Mouse (Mus musculus) cerebellum, adult 2 months (tissue): ENCODE measurements around the gene Zfp672. TPM values are rescaled to one million over a fixed set of nuclear protein-coding genes. Genes with fewer than 3 reads are reported as not detected.

Experiments used
- DNase-seq, 2 experiments: peaks; one replicate each; pipeline ENCODE4 v3.0.0; 2021
- H3K27ac ChIP-seq: fragments of 200-500 bp; 2 replicates; pipeline ENCODE4 v1.5.1; 2012; ENCODE audit warnings: low read length, control low read depth, inconsistent platforms; ENCODE audit not compliant: insufficient read depth
- H3K27me3 ChIP-seq: fragments of 200-500 bp; 2 replicates; pipeline ENCODE4 v1.6.1; 2012; ENCODE audit warnings: inconsistent platforms, mild to moderate bottlenecking, low read length, moderate library complexity; ENCODE audit not compliant: control insufficient read depth, insufficient read depth
- H3K4me1 ChIP-seq: fragments of 200-500 bp; 2 replicates; pipeline ENCODE4 v1.6.1; 2011; ENCODE audit warnings: low read length; ENCODE audit not compliant: control insufficient read depth, insufficient read depth
- H3K4me3 ChIP-seq: fragments of 200-500 bp; replicated peaks from 2 replicates; pipeline ENCODE3; 2011; ENCODE audit warnings: mild to moderate bottlenecking, low read depth, low read length, control low read depth; ENCODE audit not compliant: insufficient read depth
- CTCF ChIP-seq: fragments of 200-500 bp; IDR thresholded peaks from 2 replicates; pipeline ENCODE4 v1.5.1; 2011; ENCODE audit warnings: low read depth, mild to moderate bottlenecking, control low read depth, low read length, moderate library complexity, borderline replicate concordance; ENCODE audit not compliant: insufficient read depth
- POLR2A ChIP-seq: fragments of 200-500 bp; IDR thresholded peaks from 2 replicates; pipeline ENCODE4 v1.6.1; 2011; ENCODE audit warnings: low read length, control low read depth, borderline replicate concordance; ENCODE audit not compliant: insufficient read depth
- WGBS: fragments of 180-500 bp; shearing (Covaris S2); methylation state at CpG from one replicate; pipeline ENCODE4 v1.1.7; 2018; 5-methylcytosine and 5-hydroxymethylcytosine counted together
- polyA plus RNA-seq: library from polyadenylated mRNA; depleted of rRNA; stranded (reverse); fragments of >200 nt; gene quantifications from 2 replicates; pipeline ENCODE4 v1.2.3, GENCODE M21; 2012

Gene Zfp672
- polyA plus RNA-seq, 1 experiment: 45.9 TPM

GRCm38 (mm10) chr11:58350628-58351027, 20.5 kb upstream of the Zfp672 start:
- WGBS: 65% methylated on average over 4 of the region's 4 CpGs

DNA sequence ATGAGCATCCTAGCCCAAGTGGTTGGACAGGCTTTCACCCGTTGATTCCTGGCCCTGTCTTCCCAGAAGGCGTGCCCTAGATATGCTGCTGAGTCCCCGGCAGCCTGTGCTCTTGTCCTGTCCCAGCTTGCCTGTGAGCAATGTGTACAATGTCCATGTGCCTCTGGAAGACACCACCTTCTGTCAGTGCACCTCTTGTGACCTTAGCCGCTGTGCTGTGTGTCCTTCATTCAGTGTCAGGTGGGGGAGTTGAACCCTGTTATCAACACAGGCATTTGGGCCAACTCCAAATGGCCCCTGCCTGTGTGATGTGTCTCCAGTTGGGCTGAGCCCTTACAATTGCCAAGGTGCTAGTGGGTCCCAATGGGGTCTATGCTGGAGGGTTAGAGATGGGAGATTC, 16.6 kb upstream of the Zfp672 start:
- Histone ChIP-seq H3K4me3 (no peak overlapping the region), H3K4me1 (no peaks in the 10 kb centered on the region), H3K27ac (no peak overlapping the region), H3K27me3 (no peaks in the 10 kb centered on the region)
- no peak for TF ChIP-seq POLR2A
- TF ChIP-seq CTCF: no peak
- WGBS: 86% methylated on average over 4 of the region's 4 CpGs
- DNase-seq: no peak

More at GRCm38 (mm10) chr11:58350628-58351027, 20.5 kb upstream of the Zfp672 start:
- no peak for DNase-seq
- Histone ChIP-seq H3K27me3 (no peaks in the 10 kb centered on the region), H3K27ac (no peak overlapping the region), H3K4me1 (no peaks in the 10 kb centered on the region; the same call in 1 of the 2 replicates), H3K4me3 (no peak overlapping the region)
- TF ChIP-seq POLR2A: no peak
- no peak for TF ChIP-seq CTCF

GRCm38 (mm10) chr11:58334746-58335145, 4.6 kb upstream of the Zfp672 start:
- Histone ChIP-seq H3K4me3 (no peak overlapping the region), H3K27me3 (no peaks in the 10 kb centered on the region), H3K27ac (no peak overlapping the region), H3K4me1 (peaks cover 17% of the 10 kb centered on the region)
- TF ChIP-seq POLR2A (no peak), CTCF (no peak)
- WGBS: 5% methylated on average over 3 of the region's 3 CpGs
- DNase-seq: peak; percentile 52 to 75

DNA sequence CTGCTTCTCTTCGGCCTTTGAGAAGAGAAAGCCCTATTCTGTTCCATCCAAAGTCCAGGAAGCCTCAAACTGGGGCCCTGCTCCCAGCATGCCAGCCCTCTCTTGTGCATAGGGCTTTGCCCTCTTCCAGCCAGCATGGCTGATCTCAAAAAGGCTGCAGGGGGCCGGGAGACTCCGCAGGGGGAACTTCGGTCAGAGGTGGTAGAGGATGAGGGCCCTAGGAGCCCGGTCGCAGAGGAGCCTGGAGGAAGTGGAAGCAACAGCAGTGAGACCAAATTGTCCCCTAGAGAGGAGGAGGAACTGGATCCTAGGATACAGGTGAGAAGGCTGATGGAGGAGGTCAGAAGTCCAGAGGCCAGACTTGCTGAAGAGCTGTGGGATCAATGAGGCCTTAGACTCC, 1.4 kb upstream of the Zfp672 start:
- Histone ChIP-seq H3K27me3 (no peaks in the 10 kb centered on the region), H3K27ac (no peak overlapping the region), H3K4me1 (peaks cover 20% of the 10 kb centered on the region), H3K4me3 (peak overlapping the region; percentile 100)
- TF ChIP-seq CTCF (no peak), POLR2A (no peak)
- DNase-seq: no peak
- 76% methylated on average over 6 of the region's 6 CpGs for WGBS

- no peak for DNase-seq
- peak overlapping the region; percentile 100 for H3K4me3 ChIP-seq
- WGBS: 7% methylated on average over 10 of the region's 10 CpGs
- H3K27me3 ChIP-seq: no peaks in the 10 kb centered on the region
- peaks cover 20% of the 10 kb centered on the region for H3K4me1 ChIP-seq
- H3K27ac ChIP-seq: no peak overlapping the region
- TF ChIP-seq POLR2A (no peak), CTCF (no peak)
Observed at GRCm38 (mm10) chr11:58331149-58331495, 983 bp upstream of the Zfp672 start.

DNA sequence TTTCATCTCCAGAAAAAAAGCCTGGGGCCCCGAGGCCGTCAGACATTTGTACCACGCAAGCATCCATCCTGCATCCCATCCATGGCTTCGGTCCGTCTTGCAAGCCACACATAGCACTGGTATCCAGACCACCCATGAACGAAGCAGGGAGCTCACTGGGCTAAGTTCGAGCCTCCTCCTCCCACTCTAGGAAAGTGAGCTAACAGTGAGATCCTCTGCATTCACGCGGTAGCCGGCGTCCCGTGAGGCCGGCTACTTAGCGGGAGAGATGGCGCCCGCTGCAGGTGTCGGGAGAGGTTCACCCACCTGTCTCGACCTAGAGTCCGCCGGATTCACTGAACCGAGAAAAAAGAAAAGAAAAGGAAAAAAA, 248 bp downstream of the Zfp672 start:
- Histone ChIP-seq H3K4me1 (peaks cover 18% of the 10 kb centered on the region), H3K27me3 (no peaks in the 10 kb centered on the region), H3K27ac (peak overlapping the region; percentile 32), H3K4me3 (peak overlapping the region; percentile 100)
- no peak for DNase-seq
- WGBS: 0% methylated on average over 21 of the region's 21 CpGs
- TF ChIP-seq CTCF (no peak), POLR2A (no peak)

- H3K27me3 ChIP-seq: no peaks in the 10 kb centered on the region
- H3K4me1 ChIP-seq: peaks cover 9% of the 10 kb centered on the region
- no peak for DNase-seq
- WGBS: 95% methylated on average over 3 of the region's 3 CpGs
- TF ChIP-seq CTCF: no peak
- no peak for TF ChIP-seq POLR2A
- no peak overlapping the region for H3K27ac ChIP-seq
- no peak overlapping the region for H3K4me3 ChIP-seq
Observed at GRCm38 (mm10) chr11:58326781-58327180, 3.4 kb downstream of the Zfp672 start.

GRCm38 (mm10) chr11:58324614-58325229, 5.4 kb downstream of the Zfp672 start:
- no peak overlapping the region for H3K4me3 ChIP-seq
- no peak for TF ChIP-seq CTCF
- TF ChIP-seq POLR2A: no peak
- no peaks in the 10 kb centered on the region for H3K27me3 ChIP-seq
- H3K4me1 ChIP-seq: peaks cover 6% of the 10 kb centered on the region
- WGBS: 87% methylated on average over 3 of the region's 3 CpGs
- H3K27ac ChIP-seq: no peak overlapping the region
- DNase-seq: no peak
